Mouse (Mus musculus): ENCODE measurements around the gene Car14.
A peak's percentile ranks its signal among the peaks of the same experiment; 100 is the strongest.
"Not testable (repeated sequence)": the region's sequence is repeated elsewhere in the genome, so short reads cannot be mapped to it uniquely, and the experiment has no call there.

The Car14 gene

DNA sequence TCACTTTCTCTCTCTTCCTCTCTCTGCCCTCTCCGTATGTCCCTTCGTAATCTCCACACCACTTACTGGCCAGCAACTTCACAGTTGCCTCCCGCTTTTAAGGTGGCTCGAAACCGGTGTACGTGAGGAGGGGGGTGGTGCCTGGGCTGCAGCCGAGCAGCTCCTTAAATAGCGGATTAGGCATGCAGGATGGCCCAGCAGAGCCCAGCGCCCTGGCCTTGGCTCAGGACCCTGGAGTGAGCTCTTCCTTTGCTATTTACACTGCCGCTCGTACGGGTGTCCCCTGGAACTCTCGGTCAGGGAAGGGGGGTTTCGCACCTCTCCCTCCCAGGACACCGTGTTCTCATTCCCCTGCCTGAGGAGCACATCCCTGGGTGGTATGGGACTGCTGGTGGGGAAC is at the start of gene Car14:
Gene Car14, minus strand, starts transcription at position 124 of the 400 bp plus-strand sequence.
- no peak for DNase-seq (ENCODE audit: low spot score in 2 of 2)

DNA sequence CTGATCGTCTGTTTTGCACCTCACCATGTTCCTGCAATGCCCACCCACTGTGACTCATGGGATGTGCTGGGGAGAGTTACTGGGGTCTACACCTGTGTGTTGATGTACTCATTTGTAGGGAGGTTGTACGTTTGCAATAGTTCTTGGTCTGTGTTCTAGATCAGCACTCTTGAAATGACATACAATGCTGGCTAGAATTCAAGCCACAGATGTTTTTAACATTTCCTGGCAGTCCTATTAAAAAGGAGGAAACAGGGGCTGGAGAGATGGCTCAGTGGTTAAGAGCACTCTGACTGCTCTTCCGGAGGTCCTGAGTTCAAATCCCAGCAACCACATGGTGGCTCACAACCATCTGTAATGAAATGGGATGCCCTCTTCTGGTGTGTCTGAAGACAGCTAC is 49.0 kb upstream of the Car14 start:
- no peak for DNase-seq (ENCODE audit: low spot score in 2 of 2)

- no peak for DNase-seq (ENCODE audit: low spot score in 2 of 2)
Measured at GRCm38 (mm10) chr3:95953023-95953422, 48.5 kb upstream of the Car14 start.

GRCm38 (mm10) chr3:95951566-95951965 is 47.1 kb upstream of the Car14 start:
- DNase-seq (ENCODE audit: low spot score in 2 of 2) = not testable (repeated sequence)

DNA sequence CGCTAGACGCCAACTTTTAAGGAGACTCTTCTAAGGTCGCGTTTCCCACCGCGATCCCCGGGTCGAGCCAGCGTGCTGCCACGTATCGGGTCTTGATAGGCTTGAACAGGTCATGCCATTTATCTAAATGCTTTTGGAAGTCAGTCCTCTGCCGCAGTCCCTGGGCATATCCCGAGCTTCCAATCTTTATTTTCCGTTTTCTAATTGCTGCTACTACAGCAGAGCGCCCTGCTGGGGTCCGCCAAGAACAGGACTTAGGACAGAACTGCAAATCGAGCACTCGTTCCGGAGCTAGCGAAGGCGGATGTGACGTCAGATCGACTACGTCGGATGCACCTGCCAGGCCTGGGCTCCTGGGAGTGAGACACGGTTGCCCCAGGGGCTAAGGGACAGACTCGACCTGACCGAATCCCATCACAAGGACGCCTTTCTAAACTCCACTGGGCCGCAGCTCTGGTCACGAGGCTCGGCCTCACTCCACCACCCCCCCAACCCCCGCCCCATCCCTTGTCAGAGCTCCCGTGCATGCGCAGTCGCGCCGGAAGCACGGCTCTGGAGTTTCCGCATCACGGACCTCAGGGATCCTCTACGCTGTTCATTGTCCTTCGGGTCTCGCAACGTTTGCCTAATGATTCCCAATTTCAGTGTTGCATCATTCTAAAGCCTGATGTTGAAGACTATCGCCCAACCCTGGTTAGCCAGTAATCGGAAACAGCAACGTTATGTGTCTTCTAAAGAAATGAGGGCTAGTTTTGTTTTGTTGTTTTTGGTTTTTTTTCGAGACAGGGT is 46.5 kb upstream of the Car14 start:
- DNase-seq (ENCODE audit: low spot score in 2 of 2) = peak; percentile 90 to 94

DNA sequence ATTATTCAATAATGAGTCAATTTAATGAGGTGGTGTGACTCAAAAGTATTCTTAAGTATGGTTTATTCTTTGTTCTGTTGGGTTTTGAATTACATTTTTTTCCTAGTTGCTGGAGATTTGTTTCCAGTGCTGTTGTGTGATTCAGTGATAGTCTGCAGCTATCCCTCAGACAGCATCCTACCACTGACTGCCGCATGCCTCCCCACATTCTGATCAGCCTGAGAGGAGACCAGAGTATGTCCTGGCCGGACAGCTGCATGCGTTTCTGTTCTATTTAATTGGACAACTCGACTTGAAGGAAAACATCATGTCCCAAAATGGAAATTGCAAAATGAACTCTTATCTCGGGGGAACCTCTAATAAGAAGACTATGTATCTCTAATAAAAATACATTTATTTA is 43.8 kb upstream of the Car14 start:
- DNase-seq (ENCODE audit: low spot score in 2 of 2) = no peak

GRCm38 (mm10) chr3:95945731-95946240 is 41.3 kb upstream of the Car14 start:
- no peak for DNase-seq (ENCODE audit: low spot score in 2 of 2)

- no peak for DNase-seq (ENCODE audit: low spot score in 2 of 2)
Measured at GRCm38 (mm10) chr3:95944742-95945141, 40.3 kb upstream of the Car14 start.

GRCm38 (mm10) chr3:95943226-95943625 is 38.7 kb upstream of the Car14 start:
- no peak for DNase-seq (ENCODE audit: low spot score in 2 of 2)

DNA sequence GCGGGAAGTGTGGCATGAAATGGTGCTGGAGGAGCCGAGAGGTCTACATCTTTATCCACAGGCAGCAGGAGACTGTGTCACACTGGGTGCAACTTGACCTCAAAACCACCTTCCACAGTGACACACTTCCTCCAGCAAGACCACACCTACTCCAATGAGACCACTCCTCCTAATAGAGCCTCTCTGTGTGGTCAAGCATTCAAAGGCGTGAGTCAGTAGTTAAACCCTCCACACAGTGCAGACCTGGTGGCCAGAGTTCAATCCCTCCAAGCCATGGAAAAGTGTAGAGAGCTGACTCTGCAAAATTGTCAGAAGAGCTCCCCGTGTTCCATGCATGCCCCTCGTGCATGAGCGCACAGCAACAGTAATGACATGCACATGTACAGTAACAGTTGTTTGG is 38.3 kb upstream of the Car14 start:
- no peak for DNase-seq (ENCODE audit: low spot score in 2 of 2)

DNA sequence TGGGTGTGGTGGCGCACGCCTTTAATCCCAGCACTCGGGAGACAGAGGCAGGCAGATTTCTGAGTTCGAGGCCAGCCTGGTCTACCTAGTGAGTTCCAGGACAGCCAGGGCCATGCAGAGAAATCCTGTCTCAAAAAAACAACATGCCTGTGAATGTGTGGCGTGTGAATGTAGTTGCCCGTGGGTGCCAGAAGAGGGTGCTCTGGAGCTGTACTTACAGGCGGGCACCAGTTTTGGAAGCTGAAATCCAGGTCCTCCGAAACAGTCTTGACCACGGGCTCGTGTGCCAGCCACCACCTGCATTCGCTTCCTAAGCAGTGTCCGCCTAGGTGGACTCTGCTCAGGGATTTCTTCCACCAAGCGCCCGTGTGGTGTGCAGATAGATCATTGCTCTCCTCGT is 34.3 kb upstream of the Car14 start:
- DNase-seq (ENCODE audit: low spot score in 2 of 2) = no peak

DNA sequence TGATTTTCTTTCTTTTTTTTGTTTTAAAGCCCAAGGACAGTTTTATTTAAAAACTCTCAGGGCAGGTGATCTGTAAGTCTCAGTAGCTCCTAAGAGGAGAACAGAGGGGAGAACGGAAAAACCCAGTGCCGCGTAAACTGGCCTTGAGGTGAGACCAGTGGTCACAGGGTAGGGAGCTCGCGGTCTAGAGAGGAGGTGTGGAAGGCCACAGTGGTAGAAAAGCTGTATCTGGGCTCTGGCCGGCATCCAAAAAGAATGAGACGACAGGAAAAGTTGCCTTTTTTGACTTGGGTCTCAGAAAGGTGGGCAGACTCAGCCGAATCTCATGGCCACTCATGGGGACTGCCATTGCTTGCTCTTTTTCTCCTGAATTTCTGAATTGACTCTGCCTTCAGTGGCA is 33.7 kb upstream of the Car14 start:
- no peak for DNase-seq (ENCODE audit: low spot score in 2 of 2)

DNA sequence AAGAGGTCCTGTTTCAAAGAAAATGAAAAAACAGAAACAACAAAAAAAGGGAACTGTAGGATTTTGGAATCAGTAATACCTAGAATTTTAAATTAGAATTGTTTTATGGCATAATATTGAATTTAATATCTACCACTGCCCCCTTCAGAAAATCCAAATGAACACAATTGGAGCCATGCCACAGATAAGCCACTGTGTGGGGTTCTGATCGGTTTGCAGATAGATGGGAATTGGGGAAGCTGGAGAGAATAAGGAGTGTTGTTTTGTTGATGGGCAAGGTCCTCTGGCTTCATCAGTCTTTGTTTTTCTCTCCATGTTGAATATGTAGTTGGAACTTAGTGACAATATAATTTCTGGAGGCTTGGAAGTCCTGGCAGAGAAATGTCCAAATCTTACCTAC is 30.0 kb upstream of the Car14 start:
- DNase-seq (ENCODE audit: low spot score in 2 of 2) = no peak

DNA sequence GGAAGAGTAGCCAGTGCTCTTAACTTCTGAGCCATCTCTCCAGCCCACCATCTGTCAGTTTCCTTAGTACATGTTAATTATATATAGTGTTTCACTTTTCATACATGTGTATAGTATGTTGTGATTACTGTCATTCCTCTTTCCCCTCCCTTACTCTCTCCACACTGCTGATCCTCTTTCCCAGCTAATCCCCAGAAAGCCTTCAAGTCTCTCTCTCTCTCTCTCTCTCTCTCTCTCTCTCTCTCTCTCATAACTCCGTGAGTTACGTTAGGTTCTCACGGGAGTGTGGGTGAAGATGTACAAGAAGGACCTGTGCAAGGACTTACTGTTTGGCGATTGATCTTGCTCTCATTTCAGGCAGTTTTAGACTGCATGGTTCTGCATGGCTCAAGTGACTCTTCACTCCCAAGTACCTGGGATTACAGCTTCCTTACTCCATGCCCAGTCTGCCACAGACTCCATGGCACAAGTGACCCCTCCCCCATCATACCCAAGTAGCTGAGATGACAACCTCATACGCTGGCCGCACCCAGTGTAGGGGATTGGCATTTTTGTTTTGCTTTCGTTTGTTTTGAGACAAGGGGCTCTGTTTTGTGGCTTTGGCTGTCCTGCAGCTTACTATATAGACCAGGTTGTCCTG is 28.7 kb upstream of the Car14 start:
- DNase-seq (ENCODE audit: low spot score in 2 of 2) = no peak

- no peak for DNase-seq (ENCODE audit: low spot score in 2 of 2)
Measured at GRCm38 (mm10) chr3:95932566-95932965, 28.1 kb upstream of the Car14 start.

DNA sequence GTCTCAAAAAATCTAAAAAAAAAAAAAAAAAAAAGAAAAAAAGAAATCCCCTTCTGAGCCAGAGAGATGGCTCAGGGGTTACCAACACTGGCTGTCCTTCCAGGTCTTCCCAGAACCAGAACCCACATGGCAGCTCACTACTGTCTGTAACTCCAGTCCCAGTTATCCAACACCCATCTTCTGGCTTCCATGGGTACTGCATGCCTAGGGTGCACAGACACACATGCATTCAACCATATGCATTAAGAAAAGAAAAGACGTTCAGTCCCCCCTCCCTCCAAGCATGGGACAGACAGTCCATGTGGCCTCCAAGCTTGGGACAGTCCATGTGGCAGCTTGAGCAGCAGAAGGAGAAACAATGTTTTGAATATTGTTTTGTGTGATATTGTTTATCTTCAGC is 27.7 kb upstream of the Car14 start:
- DNase-seq (ENCODE audit: low spot score in 2 of 2) = no peak

GRCm38 (mm10) chr3:95931471-95931870 is 27.0 kb upstream of the Car14 start:
- DNase-seq (ENCODE audit: low spot score in 2 of 2) = no peak

- no peak for DNase-seq (ENCODE audit: low spot score in 2 of 2)
Measured at GRCm38 (mm10) chr3:95930471-95930789, 25.9 kb upstream of the Car14 start.

- DNase-seq (ENCODE audit: low spot score in 2 of 2) = peak; percentile 44 to 48
Measured at GRCm38 (mm10) chr3:95929581-95930470, 25.3 kb upstream of the Car14 start.

- DNase-seq (ENCODE audit: low spot score in 2 of 2) = peak; percentile 98
Measured at GRCm38 (mm10) chr3:95928658-95929503, 24.4 kb upstream of the Car14 start, which contains the start of gene Anp32e. TSS of gene Anp32e (plus strand) at chr3:95929246.

GRCm38 (mm10) chr3:95928261-95928657 is 23.8 kb upstream of the Car14 start:
- DNase-seq (ENCODE audit: low spot score in 2 of 2) = no peak

Measured in right cerebral cortex, postnatal 10 days (tissue).